Mouse (Mus musculus) neural tube, embryonic 13.5 days (tissue): ENCODE results near the gene Elmo2. TPM values are rescaled to one million over a fixed set of nuclear protein-coding genes. Genes with fewer than 3 reads are reported as not detected.

Experiments used
- ATAC-seq: fragments of 200-750 bp; cut with Nextera tagmentation; 2 replicates; pipeline ENCODE4 v1.8.0; 2017; ENCODE audit warnings: low read depth, mild to moderate bottlenecking, moderate TSS enrichment, moderate library complexity
- H3K27ac ChIP-seq: fragments of 300-500 bp; sonication (generic); replicated peaks from 2 replicates; pipeline ENCODE4 v1.5.1; 2015; ENCODE audit warnings: moderate library complexity, mild to moderate bottlenecking, inconsistent platforms
- H3K27me3 ChIP-seq: fragments of 300-500 bp; sonication (generic); 2 replicates; pipeline ENCODE4 v1.6.1; 2015; ENCODE audit warnings: mild to moderate bottlenecking, inconsistent platforms
- H3K36me3 ChIP-seq: fragments of 300-500 bp; sonication (generic); 2 replicates; pipeline ENCODE4 v1.6.1; 2015; ENCODE audit warnings: mild to moderate bottlenecking, inconsistent platforms
- H3K4me1 ChIP-seq: fragments of 300-500 bp; sonication (generic); replicated peaks from 2 replicates; pipeline ENCODE4 v1.6.1; 2015; ENCODE audit warnings: inconsistent platforms
- H3K4me2 ChIP-seq: fragments of 300-500 bp; sonication (generic); 2 replicates; pipeline ENCODE4 v1.6.1; 2015; ENCODE audit warnings: inconsistent platforms, mild to moderate bottlenecking, moderate library complexity
- H3K4me3 ChIP-seq: fragments of 300-500 bp; sonication (generic); 2 replicates; pipeline ENCODE4 v1.5.1; 2015; ENCODE audit warnings: mild to moderate bottlenecking, inconsistent platforms
- H3K9ac ChIP-seq: fragments of 300-500 bp; sonication (generic); 2 replicates; pipeline ENCODE4 v1.6.1; 2015; ENCODE audit warnings: moderate library complexity, mild to moderate bottlenecking, inconsistent platforms
- H3K9me3 ChIP-seq: fragments of 300-500 bp; sonication (generic); 2 replicates; pipeline ENCODE4 v1.6.1; 2016; ENCODE audit warnings: inconsistent platforms
- WGBS: fragments of 180-500 bp; shearing (Covaris S2); methylation state at CpG from one replicate; pipeline ENCODE4 v1.1.7; 2015; 5-methylcytosine and 5-hydroxymethylcytosine counted together
- polyA plus RNA-seq: library from polyadenylated mRNA; unstranded; fragments of >200 nt; fragmentation: Nextera tagmentation; extraction: Ambion mirVana; gene quantifications from 2 replicates; pipeline ENCODE4 v1.2.1, GENCODE M21; 2015

Elmo2 gene
- polyA plus RNA-seq, 1 experiment from 2014 or later, result 89.8 TPM

GRCm38 (mm10) chr2:165252801-165253200 is 73.5 kb downstream of the Elmo2 start:
- 46% methylated on average over 9 of the region's 9 CpGs for WGBS
- Histone ChIP-seq H3K4me2 (no peak overlapping the region), H3K9me3 (no peaks in the 10 kb centered on the region), H3K4me1 (peaks cover 32% of the 10 kb centered on the region), H3K9ac (no peak overlapping the region), H3K4me3 (no peak overlapping the region), H3K27ac (no peak overlapping the region), H3K36me3 (no peaks in the 10 kb centered on the region), H3K27me3 (peaks cover 88% of the 10 kb centered on the region)
- ATAC-seq, result no peak

DNA sequence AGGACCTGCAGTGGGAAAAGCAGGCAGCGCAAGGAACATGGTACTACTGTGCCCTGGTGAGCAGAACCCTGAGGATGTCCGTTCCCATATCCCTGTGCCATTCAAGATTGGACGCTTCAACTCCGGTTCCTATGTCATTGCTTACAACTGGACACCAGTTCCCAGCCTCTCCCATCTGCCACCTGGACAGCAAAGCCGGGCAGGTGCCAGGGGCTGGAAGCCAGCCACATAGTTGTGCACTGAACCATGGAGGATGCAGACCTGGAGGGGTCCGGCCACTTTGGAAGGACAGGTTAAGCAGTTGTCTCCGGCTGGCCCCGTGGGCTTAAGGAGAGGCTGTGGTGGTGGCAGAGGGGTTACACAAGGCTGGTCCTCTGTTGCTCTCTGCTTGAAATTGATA is 73.9 kb downstream of the Elmo2 start:
- H3K27ac ChIP-seq, result no peak overlapping the region
- no peak overlapping the region for H3K4me2 ChIP-seq
- H3K27me3 ChIP-seq, result peaks cover 88% of the 10 kb centered on the region
- ATAC-seq, result no peak
- H3K9ac ChIP-seq, result no peak overlapping the region
- no peak overlapping the region for H3K4me3 ChIP-seq
- no peaks in the 10 kb centered on the region for H3K36me3 ChIP-seq
- H3K4me1 ChIP-seq, result peaks cover 31% of the 10 kb centered on the region
- WGBS, result 85% methylated on average over 8 of the region's 8 CpGs
- H3K9me3 ChIP-seq, result no peaks in the 10 kb centered on the region

DNA sequence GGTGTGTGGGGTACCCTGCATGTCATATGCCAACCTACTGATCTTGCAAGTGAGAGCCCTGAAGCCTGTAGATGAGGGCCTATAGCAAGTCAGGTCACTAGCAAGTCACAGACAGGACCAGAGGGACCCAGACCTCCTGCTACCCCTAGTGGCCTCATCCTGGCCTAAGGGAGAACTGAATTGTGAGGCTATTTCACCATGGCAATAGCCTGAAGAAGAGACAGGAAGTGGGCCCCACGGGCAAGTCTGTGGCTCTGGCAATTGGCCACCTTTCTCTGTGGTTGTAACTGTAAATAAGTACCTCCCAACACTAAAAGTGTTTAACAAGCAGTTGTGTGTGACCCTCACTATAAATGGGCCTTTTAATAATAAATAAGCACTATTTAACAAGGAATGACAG is 75.4 kb downstream of the Elmo2 start:
- H3K27ac ChIP-seq, result no peak overlapping the region
- H3K36me3 ChIP-seq, result no peaks in the 10 kb centered on the region
- H3K4me3 ChIP-seq, result no peak overlapping the region
- no peaks in the 10 kb centered on the region for H3K9me3 ChIP-seq
- WGBS, result 20% methylated on average over 1 of the region's 1 CpGs
- H3K9ac ChIP-seq, result no peak overlapping the region
- H3K27me3 ChIP-seq, result peaks cover 86% of the 10 kb centered on the region
- ATAC-seq, result no peak
- H3K4me2 ChIP-seq, result no peak overlapping the region
- peaks cover 29% of the 10 kb centered on the region for H3K4me1 ChIP-seq

GRCm38 (mm10) chr2:165248967-165249366 is 77.3 kb downstream of the Elmo2 start:
- H3K27me3 ChIP-seq, result peaks cover 84% of the 10 kb centered on the region
- WGBS, result 8% methylated on average over 3 of the region's 3 CpGs

GRCm38 (mm10) chr2:165246349-165246748 is 79.9 kb downstream of the Elmo2 start:
- H3K9ac ChIP-seq, result 0 out of 2 replicates have a peak overlapping the region, but pooled peaks have one; percentile 3
- no peak for ATAC-seq
- H3K4me2 ChIP-seq, result no peak overlapping the region
- H3K36me3 ChIP-seq, result no peaks in the 10 kb centered on the region
- no peak overlapping the region for H3K27ac ChIP-seq
- H3K4me1 ChIP-seq, result peaks cover 33% of the 10 kb centered on the region
- no peaks in the 10 kb centered on the region for H3K9me3 ChIP-seq
- H3K4me3 ChIP-seq, result no peak overlapping the region
- 7% methylated on average over 11 of the region's 11 CpGs for WGBS
- peaks cover 81% of the 10 kb centered on the region for H3K27me3 ChIP-seq

More at GRCm38 (mm10) chr2:165248967-165249366, 77.3 kb downstream of the Elmo2 start:
- no peaks in the 10 kb centered on the region for H3K36me3 ChIP-seq
- no peak overlapping the region for H3K4me2 ChIP-seq
- ATAC-seq, result no peak
- H3K27ac ChIP-seq, result no peak overlapping the region
- no peaks in the 10 kb centered on the region for H3K9me3 ChIP-seq
- H3K9ac ChIP-seq, result no peak overlapping the region
- H3K4me1 ChIP-seq, result peaks cover 19% of the 10 kb centered on the region
- H3K4me3 ChIP-seq, result no peak overlapping the region

- ATAC-seq, result peak; percentile 28; the same call in 1 of the 2 replicates
- 3% methylated on average over 11 of the region's 11 CpGs for WGBS
- Histone ChIP-seq H3K9me3 (no peaks in the 10 kb centered on the region), H3K4me3 (no peak overlapping the region), H3K4me1 (peaks cover 46% of the 10 kb centered on the region), H3K27me3 (peaks cover 93% of the 10 kb centered on the region), H3K4me2 (peak overlapping the region; percentile 37), H3K36me3 (no peaks in the 10 kb centered on the region), H3K9ac (peak overlapping the region; percentile 6), H3K27ac (peak overlapping the region; percentile 53)
Observed at GRCm38 (mm10) chr2:165243122-165243720, 83.1 kb downstream of the Elmo2 start.

- Histone ChIP-seq H3K9ac (peak overlapping the region; percentile 6), H3K4me1 (peaks cover 46% of the 10 kb centered on the region), H3K27me3 (peaks cover 93% of the 10 kb centered on the region), H3K36me3 (no peaks in the 10 kb centered on the region), H3K27ac (peak overlapping the region; percentile 53), H3K9me3 (no peaks in the 10 kb centered on the region), H3K4me3 (no peak overlapping the region), H3K4me2 (peak overlapping the region; percentile 37)
- WGBS, result 2% methylated on average over 13 of the region's 13 CpGs
- no peak for ATAC-seq
Observed at GRCm38 (mm10) chr2:165242575-165242974, 83.7 kb downstream of the Elmo2 start.

GRCm38 (mm10) chr2:165241786-165242185 is 84.5 kb downstream of the Elmo2 start:
- Histone ChIP-seq H3K27ac (0 out of 2 replicates have a peak overlapping the region, but pooled peaks have one; percentile 53), H3K36me3 (no peaks in the 10 kb centered on the region), H3K9ac (no peak overlapping the region), H3K27me3 (peaks cover 91% of the 10 kb centered on the region), H3K4me1 (peaks cover 38% of the 10 kb centered on the region), H3K4me3 (no peak overlapping the region), H3K9me3 (no peaks in the 10 kb centered on the region), H3K4me2 (no peak overlapping the region)
- no peak for ATAC-seq
- 69% methylated on average over 7 of the region's 7 CpGs for WGBS

GRCm38 (mm10) chr2:165240371-165240770 is 85.9 kb downstream of the Elmo2 start:
- no peak overlapping the region for H3K4me3 ChIP-seq
- 41% methylated on average over 8 of the region's 8 CpGs for WGBS
- H3K4me1 ChIP-seq, result peaks cover 36% of the 10 kb centered on the region
- H3K9ac ChIP-seq, result no peak overlapping the region
- H3K27me3 ChIP-seq, result peaks cover 93% of the 10 kb centered on the region
- no peaks in the 10 kb centered on the region for H3K36me3 ChIP-seq
- H3K9me3 ChIP-seq, result no peaks in the 10 kb centered on the region
- H3K27ac ChIP-seq, result no peak overlapping the region
- H3K4me2 ChIP-seq, result no peak overlapping the region
- no peak for ATAC-seq

DNA sequence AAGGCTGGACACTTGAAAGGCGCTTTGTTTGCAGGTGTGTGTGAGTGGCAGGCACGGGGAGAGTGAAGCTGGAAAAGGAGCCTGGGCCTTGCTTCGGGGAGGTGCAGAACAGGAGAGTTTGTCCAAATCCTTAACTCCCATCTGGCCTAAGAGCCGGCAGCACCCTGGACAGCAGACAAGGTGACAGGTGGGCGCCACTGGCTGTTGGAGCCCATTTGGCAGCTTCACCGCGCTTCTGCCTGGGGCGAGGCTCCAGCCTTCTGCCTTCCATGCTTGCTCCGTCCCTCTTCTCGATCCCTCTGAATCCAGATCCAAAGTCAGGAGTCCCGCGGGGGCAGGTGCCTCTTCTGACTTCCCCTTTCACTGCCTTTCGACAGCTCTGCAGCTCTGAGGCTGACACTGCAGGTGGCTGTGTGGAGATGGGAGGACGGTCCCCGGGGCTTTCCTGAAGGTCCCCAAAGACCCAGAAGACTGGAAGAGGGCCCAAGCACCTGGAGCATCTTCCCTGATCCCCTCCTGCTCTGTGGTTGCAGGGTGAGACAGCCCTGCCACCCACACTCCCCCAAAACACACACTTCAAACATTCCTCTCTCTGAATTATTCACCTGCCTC is 86.6 kb downstream of the Elmo2 start:
- H3K4me1 ChIP-seq, result peaks cover 43% of the 10 kb centered on the region
- no peak for ATAC-seq
- no peak overlapping the region for H3K27ac ChIP-seq
- H3K36me3 ChIP-seq, result no peaks in the 10 kb centered on the region
- H3K27me3 ChIP-seq, result peaks cover 95% of the 10 kb centered on the region
- WGBS, result 17% methylated on average over 15 of the region's 15 CpGs
- no peak overlapping the region for H3K4me3 ChIP-seq
- no peak overlapping the region for H3K4me2 ChIP-seq
- no peaks in the 10 kb centered on the region for H3K9me3 ChIP-seq
- H3K9ac ChIP-seq, result no peak overlapping the region

DNA sequence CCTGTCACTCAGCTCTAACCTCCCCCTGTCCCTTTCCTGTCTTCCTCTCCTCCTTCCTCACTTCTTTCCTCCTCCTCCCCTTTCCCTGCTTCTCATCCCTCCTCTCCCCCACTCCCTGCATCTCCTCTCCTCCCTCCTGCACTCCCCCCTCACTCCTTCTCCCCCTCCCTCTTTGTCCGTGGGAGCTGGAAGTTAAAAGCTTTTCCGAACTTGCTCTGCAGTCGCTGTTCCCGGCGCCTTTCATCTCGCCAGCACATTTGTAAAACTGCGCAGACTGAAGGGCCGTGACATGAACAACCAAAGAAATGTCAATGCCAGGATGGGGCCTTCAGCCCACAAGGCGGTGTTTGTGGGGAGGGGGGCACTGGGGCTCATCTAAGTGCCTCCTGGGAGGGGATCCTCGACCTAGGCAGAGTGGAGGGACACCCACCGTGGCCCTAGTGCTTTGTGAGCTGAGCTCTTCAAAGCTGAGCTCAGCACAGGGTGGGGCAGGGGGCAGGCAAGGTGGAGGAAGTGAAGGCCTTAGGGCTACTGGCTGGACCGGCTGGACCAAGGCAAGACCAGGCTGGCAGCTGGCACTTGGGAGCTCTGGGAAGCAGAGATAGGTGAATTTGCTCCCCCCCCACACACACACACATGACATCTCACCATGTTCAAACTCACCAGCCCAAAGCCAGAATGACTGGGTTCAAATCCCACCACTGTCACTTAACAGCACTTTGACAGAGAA is 87.7 kb downstream of the Elmo2 start:
- Histone ChIP-seq H3K4me2 (no peak overlapping the region), H3K4me1 (peaks cover 48% of the 10 kb centered on the region), H3K9me3 (no peaks in the 10 kb centered on the region), H3K36me3 (no peaks in the 10 kb centered on the region), H3K27ac (no peak overlapping the region), H3K27me3 (peaks cover 93% of the 10 kb centered on the region), H3K9ac (no peak overlapping the region), H3K4me3 (no peak overlapping the region)
- 4% methylated on average over 12 of the region's 12 CpGs for WGBS
- no peak for ATAC-seq
